Mouse (Mus musculus) testis, adult 2 months (tissue): ENCODE results near the gene Exosc5.

Experiments
- CTCF ChIP-seq: fragments of 200-500 bp; IDR thresholded peaks from 2 replicates; pipeline ENCODE4 v1.5.1; 2012; ENCODE audit warnings: low read depth, mild to moderate bottlenecking, inconsistent platforms, low read length, moderate library complexity; ENCODE audit not compliant: control insufficient read depth, insufficient read depth, insufficient replicate concordance
- POLR2A ChIP-seq: fragments of 200-500 bp; IDR thresholded peaks from 2 replicates; pipeline ENCODE4 v1.6.1; 2012; ENCODE audit warnings: low read depth, mild to moderate bottlenecking, inconsistent platforms, low read length, moderate library complexity; ENCODE audit not compliant: control insufficient read depth

- TF ChIP-seq CTCF (no peak), POLR2A (no peak)
These were observed 48.8 kb downstream of the Exosc5 start for GRCm38 (mm10) chr7:25707581-25708292.
